Mouse (Mus musculus) forebrain, embryonic 10.5 days (tissue): ENCODE measurements around the gene Gjb4. TPM values are rescaled to one million over a fixed set of nuclear protein-coding genes. Genes with fewer than 3 reads are reported as not detected.
A peak's percentile ranks its signal among the peaks of the same experiment; 100 is the strongest.

ENCODE experiments used
- DNase-seq: peaks from one replicate; pipeline ENCODE4 v3.0.0-alpha.2; 2017; ENCODE audit warnings: low spot score; ENCODE audit errors: extremely low spot score
- H3K27ac ChIP-seq: fragments of 300-500 bp; sonication (generic); 2 replicates; pipeline ENCODE4 v1.5.1; 2016; ENCODE audit warnings: mild to moderate bottlenecking
- H3K27me3 ChIP-seq: fragments of 300-500 bp; sonication (generic); 2 replicates; pipeline ENCODE4 v1.6.1; 2016; ENCODE audit warnings: mild to moderate bottlenecking; ENCODE audit not compliant: poor library complexity, severe bottlenecking
- H3K36me3 ChIP-seq: fragments of 300-500 bp; sonication (generic); replicated peaks from 2 replicates; pipeline ENCODE4 v1.6.1; 2016; ENCODE audit warnings: mild to moderate bottlenecking, moderate library complexity
- H3K4me1 ChIP-seq: fragments of 300-500 bp; sonication (generic); 2 replicates; pipeline ENCODE4 v1.6.1; 2016
- H3K4me3 ChIP-seq: fragments of 300-500 bp; sonication (generic); 2 replicates; pipeline ENCODE4 v1.5.1; 2016; ENCODE audit warnings: mild to moderate bottlenecking, moderate library complexity
- H3K9me3 ChIP-seq: fragments of 300-500 bp; sonication (generic); 2 replicates; pipeline ENCODE4 v1.6.1; 2016; ENCODE audit warnings: mild to moderate bottlenecking, moderate library complexity
- WGBS: fragments of 180-500 bp; shearing (Covaris S2); methylation state at CpG from one replicate; pipeline ENCODE4 v1.1.7; 2016; 5-methylcytosine and 5-hydroxymethylcytosine counted together
- polyA plus RNA-seq: library from polyadenylated mRNA; unstranded; fragments of >200 nt; fragmentation: Nextera tagmentation; extraction: Ambion mirVana; gene quantifications from 2 replicates; pipeline ENCODE4 v1.2.1, GENCODE M21; 2016

Gene Gjb4
- not detected in 2 replicates for polyA plus RNA-seq

DNA sequence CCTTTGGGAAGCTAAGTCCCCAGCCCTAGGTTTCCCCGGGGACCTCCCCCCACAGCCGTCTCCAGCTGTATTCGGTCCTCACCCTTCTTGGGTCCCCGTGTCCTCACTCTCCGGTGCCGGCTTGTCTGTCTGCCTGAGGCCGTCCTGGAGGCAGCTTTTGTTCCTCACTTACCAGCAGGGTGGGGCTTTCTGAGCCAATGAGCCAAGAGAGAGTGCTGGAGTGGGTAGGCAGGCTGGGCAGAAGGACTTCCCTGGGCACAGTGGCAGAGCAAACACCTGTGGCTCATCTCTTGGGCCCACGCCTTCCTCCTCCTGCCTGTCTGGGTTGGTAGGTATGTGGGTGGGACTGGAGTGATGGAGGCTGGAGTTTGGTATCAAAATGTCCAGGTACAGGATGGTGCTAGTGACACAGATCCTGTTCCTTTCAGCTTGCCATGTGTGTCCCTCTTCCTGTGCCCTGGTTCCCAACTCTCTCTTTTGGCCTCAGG lies at the start of gene Gjb4:
Gene Gjb4, minus strand, starts transcription at position 131 of the 488 bp plus-strand sequence.
- no peak for DNase-seq

DNA sequence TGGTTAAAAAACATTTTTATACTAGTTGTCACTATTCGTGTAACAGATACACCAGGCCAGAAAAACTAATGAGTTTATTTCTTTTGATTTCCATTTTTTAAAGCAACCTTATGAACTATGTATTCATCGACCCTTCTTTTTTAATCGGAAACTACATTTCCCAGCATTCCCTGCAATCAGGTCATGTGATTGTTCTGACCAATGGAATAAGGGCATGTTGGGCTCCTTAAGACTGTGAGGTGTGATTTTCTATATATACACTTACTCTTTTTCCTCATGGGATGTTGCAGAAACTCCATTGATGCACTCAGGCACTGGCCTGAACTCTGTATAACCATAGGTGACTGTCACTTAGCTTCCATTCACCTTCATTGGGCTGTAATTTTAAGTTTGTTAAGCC lies 48.7 kb upstream of the Gjb4 start:
- WGBS: 65% methylated on average over 3 of the region's 3 CpGs
- DNase-seq: no peak

More for the DNA sequence above, at the start of gene Gjb4:
- Histone ChIP-seq H3K4me1 (peaks cover 31% of the 10 kb centered on the region), H3K4me3 (no peak within 1 kb of the TSS), H3K27me3 (peaks cover 16% of the 10 kb centered on the region), H3K27ac (peak within 1 kb of the TSS; percentile 21; the same call in 1 of the 2 replicates), H3K36me3 (no peaks in the 10 kb centered on the region), H3K9me3 (no peaks in the 10 kb centered on the region)
- 44% methylated on average over 8 of the region's 8 CpGs for WGBS

DNA sequence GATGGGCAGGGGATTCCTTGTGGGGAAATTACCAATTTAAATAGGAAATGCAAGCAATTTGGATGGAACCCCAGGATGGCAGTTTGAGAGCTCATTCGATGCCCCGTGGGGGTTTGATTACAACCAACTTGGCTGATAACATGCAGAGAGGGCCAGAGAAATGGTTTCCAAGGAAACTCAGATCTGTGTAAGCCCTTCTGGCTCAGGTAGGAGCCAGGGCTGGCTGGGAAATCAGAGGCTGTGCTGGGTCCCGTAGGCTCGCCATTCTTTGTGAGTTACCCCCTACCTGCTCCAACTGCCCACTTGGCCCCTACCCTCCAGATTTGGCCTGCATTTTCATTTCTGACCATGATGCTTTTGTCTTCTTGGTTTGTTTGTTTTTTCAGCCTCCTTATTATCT lies 48.3 kb upstream of the Gjb4 start:
- H3K4me3 ChIP-seq: no peak overlapping the region
- DNase-seq: no peak
- H3K27ac ChIP-seq: no peak overlapping the region
- 83% methylated on average over 4 of the region's 4 CpGs for WGBS
- no peaks in the 10 kb centered on the region for H3K36me3 ChIP-seq
- H3K4me1 ChIP-seq: no peaks in the 10 kb centered on the region
- H3K9me3 ChIP-seq: no peaks in the 10 kb centered on the region
- no peaks in the 10 kb centered on the region for H3K27me3 ChIP-seq

More for the DNA sequence above, 48.7 kb upstream of the Gjb4 start:
- Histone ChIP-seq H3K36me3 (no peaks in the 10 kb centered on the region), H3K27ac (no peak overlapping the region), H3K27me3 (no peaks in the 10 kb centered on the region), H3K9me3 (no peaks in the 10 kb centered on the region), H3K4me1 (no peaks in the 10 kb centered on the region), H3K4me3 (no peak overlapping the region)

DNA sequence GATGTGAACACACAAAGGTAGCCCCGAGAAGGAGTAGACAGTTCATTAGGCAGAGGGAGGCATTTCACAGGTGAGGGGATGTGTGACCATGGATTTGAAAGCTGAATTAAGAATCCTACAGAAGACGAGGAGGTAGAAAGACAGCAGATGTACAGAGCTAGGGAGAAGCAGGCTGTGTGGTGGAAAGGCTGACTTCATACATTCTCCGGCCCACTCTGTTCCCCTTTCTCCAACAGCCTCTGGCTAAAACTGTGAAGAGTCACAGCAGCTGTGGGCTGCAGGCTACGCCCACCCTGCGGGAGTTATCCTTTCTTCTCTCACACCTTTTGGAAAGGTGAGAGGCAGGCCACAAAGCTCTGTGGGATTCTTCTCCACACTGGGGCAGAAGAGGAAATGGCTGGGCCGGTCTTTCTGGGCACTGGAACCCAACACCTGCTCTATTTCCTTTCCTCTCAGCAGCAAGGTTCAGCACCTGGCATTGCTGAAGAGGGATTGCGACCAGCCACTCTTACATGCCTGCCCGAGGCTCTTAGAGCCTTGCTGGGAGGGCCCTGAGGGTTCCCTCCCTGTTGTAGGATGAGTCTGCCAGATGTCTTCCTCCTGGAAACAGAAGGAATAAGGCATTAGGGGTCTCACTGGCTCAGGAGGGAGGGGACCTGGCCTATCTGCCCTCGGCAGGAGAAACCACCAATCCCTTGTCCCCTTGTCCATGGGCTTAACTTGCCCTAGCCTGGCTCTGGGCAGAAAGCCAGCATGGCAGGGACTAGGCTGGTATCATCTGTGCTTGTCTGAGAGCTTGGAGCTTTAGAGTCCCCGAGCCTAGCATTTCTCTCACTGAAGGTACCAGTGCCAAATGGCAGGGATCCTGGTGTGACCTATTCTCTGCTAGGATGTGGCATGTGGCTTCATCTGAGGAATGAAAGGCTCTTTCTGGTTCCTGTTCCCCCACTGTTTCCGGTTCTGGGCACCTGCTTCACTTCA lies 46.6 kb upstream of the Gjb4 start:
- no peak for DNase-seq
- Histone ChIP-seq H3K9me3 (no peaks in the 10 kb centered on the region), H3K36me3 (no peaks in the 10 kb centered on the region), H3K4me1 (no peaks in the 10 kb centered on the region), H3K27me3 (no peaks in the 10 kb centered on the region), H3K4me3 (no peak overlapping the region), H3K27ac (no peak overlapping the region)
- WGBS: 80% methylated on average over 11 of the region's 11 CpGs

DNA sequence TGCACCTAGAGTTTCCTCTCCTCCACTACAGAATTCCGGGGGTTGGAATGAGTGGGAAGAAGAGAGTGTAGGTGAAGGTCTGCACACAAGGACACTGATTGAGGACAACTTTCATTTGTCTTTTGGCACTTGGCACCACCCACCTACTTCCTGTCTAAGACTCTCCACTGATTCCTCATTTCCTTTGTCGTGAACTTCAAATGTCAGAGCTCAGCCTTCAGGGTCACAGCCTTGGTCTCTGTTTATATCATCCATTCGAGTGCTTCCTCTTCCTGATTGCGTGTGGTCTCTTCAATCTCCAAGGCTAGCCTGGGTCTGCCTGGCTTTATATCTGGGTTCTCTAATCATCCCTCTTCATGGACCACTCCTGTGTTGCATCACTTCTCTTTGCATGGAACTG lies 41.7 kb upstream of the Gjb4 start:
- Histone ChIP-seq H3K9me3 (peaks cover 5% of the 10 kb centered on the region; the same call in 1 of the 2 replicates), H3K27ac (no peak overlapping the region), H3K4me1 (no peaks in the 10 kb centered on the region), H3K27me3 (no peaks in the 10 kb centered on the region), H3K36me3 (no peaks in the 10 kb centered on the region), H3K4me3 (no peak overlapping the region)
- WGBS: 78% methylated on average over 4 of the region's 4 CpGs
- no peak for DNase-seq

DNA sequence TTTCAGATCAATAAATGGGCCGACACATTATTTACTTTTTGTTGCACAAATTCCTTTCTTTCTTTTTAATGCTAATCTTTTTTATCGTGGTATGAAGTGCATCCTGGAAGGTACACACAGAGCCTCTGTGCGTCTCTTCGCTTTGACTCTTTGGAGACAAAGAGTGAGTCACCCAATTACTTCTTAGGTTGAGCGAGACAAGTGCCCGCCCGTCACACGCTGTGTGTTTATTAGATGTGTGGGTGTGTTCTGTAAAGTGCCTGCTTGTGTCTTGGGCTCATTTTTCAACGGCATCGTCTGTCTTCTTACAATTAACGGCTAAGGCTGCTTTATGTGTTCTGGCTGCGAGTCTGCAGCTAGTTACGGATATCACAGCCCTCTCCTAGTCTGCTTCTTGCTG lies 35.8 kb upstream of the Gjb4 start:
- WGBS: 85% methylated on average over 13 of the region's 13 CpGs
- DNase-seq: no peak
- H3K27me3 ChIP-seq: no peaks in the 10 kb centered on the region

DNA sequence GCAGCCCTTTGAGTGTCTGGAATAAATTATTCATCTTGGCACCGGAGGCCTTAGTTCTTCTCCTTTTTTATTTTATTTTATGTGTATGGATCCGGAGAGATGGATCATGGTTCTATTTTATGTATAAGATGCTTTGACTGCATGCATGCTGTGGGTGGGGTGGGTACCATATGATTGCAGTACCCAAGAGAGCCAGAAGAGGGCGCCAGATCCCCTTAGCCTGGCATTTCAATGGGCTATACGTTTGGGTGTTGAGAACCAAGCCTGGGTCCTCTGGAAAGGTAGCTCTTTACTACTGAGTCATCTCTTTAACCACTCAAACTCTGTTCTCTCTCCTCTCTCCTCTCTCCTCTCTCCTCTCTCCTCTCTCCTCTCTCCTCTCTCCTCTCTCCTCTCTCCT lies 23.5 kb upstream of the Gjb4 start:
- no peak for DNase-seq
- no peaks in the 10 kb centered on the region for H3K27me3 ChIP-seq
- no peak overlapping the region for H3K27ac ChIP-seq
- no peaks in the 10 kb centered on the region for H3K9me3 ChIP-seq
- no peak overlapping the region for H3K4me3 ChIP-seq
- 37% methylated on average over 4 of the region's 4 CpGs for WGBS
- peaks cover 6% of the 10 kb centered on the region; the same call in 1 of the 2 replicates for H3K4me1 ChIP-seq
- H3K36me3 ChIP-seq: no peaks in the 10 kb centered on the region

More for the DNA sequence above, 35.8 kb upstream of the Gjb4 start:
- no peaks in the 10 kb centered on the region for H3K36me3 ChIP-seq
- no peak overlapping the region for H3K27ac ChIP-seq
- peaks cover 5% of the 10 kb centered on the region; the same call in 1 of the 2 replicates for H3K9me3 ChIP-seq
- H3K4me3 ChIP-seq: no peak overlapping the region
- H3K4me1 ChIP-seq: peaks cover 5% of the 10 kb centered on the region

DNA sequence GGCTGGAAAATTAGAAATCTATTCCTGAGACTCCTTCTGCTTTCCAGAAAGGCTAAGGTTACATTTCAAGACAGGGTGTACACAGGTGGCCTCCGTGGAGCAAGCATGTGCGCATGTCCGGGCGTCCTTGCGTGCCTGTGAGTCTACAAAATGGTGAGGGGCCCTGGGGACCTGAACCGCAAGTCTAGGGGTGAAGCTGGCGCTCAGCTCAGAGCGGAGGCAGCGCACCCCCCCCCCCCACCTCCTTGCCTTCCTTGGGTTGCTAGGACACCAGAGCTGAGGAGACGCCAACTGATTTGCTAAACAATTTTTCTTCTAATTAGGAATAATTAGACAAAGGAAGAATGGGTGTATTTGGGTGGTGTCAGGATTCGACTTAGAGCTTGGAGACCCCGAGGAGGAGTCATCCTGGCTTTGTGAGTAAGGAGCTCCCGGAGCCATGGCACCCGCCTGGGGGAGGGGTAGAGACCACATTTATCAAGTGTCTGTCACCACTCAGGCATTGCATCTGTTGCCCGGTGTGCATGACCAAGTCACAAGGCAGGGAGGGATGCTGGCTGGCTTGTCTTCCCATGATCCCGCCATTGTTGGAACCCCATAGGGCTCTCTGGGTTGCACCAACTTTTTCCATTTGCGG lies 21.8 kb upstream of the Gjb4 start:
- Histone ChIP-seq H3K27ac (no peak overlapping the region), H3K36me3 (no peaks in the 10 kb centered on the region), H3K27me3 (no peaks in the 10 kb centered on the region), H3K9me3 (no peaks in the 10 kb centered on the region), H3K4me3 (no peak overlapping the region), H3K4me1 (peaks cover 6% of the 10 kb centered on the region; the same call in 1 of the 2 replicates)
- 88% methylated on average over 17 of the region's 17 CpGs for WGBS
- no peak for DNase-seq

DNA sequence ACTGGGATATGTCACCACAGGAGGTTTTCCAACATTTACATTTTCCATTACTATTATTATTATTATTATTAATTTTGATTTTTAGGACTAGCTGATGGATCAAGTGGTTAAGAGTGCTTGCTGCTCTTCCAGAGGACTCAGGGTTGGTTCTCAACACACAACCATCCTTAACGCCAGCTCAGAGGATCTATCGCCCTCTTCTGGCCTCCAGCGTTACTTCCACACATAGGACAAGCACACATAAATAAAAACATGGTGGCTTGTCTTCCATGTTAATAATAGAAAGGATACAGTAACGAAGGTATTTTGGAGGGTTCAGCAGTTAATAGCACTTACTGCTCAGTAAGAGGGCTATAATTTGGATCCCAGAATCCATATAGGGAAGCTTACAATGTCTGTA lies 20.8 kb upstream of the Gjb4 start:
- Histone ChIP-seq H3K4me1 (peaks cover 6% of the 10 kb centered on the region; the same call in 1 of the 2 replicates), H3K27ac (no peak overlapping the region), H3K4me3 (no peak overlapping the region), H3K36me3 (no peaks in the 10 kb centered on the region), H3K27me3 (no peaks in the 10 kb centered on the region), H3K9me3 (no peaks in the 10 kb centered on the region)
- 88% methylated on average over 4 of the region's 4 CpGs for WGBS
- DNase-seq: no peak

DNA sequence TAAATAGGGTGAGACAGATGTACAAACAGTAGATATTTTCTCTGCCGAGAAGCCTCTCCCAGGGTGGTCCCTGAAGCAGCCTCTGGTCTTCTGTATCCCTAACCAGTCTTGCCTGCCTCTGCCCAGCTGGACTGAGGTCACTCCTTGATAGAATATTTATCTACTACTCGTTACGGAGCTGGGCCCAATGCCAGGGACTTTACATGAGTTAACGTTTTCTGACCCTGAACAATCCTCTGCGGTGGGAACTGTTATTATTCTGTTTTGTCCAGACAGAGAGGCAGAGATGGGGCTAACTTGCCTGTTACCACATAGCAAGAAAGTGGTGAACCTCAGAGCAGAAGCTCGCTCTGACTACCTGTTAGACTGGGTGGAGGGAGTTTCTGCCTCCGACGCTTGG lies 19.6 kb upstream of the Gjb4 start:
- H3K36me3 ChIP-seq: no peaks in the 10 kb centered on the region
- peaks cover 10% of the 10 kb centered on the region; the same call in 1 of the 2 replicates for H3K27me3 ChIP-seq
- H3K27ac ChIP-seq: no peak overlapping the region
- DNase-seq: no peak
- no peaks in the 10 kb centered on the region for H3K9me3 ChIP-seq
- WGBS: 84% methylated on average over 8 of the region's 8 CpGs
- no peak overlapping the region for H3K4me3 ChIP-seq
- H3K4me1 ChIP-seq: peaks cover 6% of the 10 kb centered on the region; the same call in 1 of the 2 replicates

DNA sequence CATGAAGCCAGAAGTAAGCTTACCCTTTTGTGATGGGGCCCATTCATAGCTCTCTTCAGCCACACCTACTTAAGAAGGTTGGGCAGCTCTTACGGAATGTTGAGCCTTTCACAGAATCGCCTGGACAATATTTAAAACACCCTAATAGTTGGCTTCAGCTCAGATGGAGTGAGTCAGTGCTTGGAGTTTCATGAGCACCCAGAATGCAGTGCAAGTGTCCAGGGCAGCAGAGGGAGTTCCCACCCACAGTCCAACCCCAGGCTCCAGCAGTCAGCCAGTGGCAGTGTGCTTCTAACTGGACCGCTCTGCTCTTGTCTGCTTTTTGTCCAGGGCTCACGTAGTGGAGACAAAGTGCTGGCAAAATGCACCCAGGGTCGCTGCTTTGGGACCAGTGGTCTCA lies 17.7 kb upstream of the Gjb4 start:
- H3K27me3 ChIP-seq: peaks cover 10% of the 10 kb centered on the region; the same call in 1 of the 2 replicates
- no peak for DNase-seq
- H3K9me3 ChIP-seq: no peaks in the 10 kb centered on the region
- 74% methylated on average over 5 of the region's 5 CpGs for WGBS
- no peaks in the 10 kb centered on the region for H3K36me3 ChIP-seq
- no peak overlapping the region for H3K27ac ChIP-seq
- H3K4me1 ChIP-seq: peaks cover 6% of the 10 kb centered on the region; the same call in 1 of the 2 replicates
- H3K4me3 ChIP-seq: no peak overlapping the region

DNA sequence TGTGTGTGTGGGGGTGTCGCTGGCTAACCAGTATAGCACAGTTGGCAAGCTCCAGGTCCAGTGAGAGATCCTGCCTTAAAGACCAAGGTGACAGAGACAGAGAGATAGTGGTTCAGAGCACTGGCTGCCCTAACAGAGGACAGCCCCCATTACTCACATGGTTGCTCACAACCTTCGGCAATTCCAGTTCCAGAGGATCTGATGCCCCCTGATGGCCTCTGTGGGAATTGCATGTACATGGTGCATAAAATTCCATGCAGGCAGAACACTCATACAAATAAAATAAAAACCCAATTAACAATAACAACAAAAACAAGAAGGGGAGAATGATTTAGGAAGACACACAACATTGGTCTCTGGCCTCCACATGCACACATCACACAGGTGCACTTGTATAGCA lies 16.6 kb upstream of the Gjb4 start:
- peaks cover 6% of the 10 kb centered on the region for H3K4me1 ChIP-seq
- peaks cover 10% of the 10 kb centered on the region; the same call in 1 of the 2 replicates for H3K27me3 ChIP-seq
- H3K27ac ChIP-seq: no peak overlapping the region
- no peaks in the 10 kb centered on the region for H3K36me3 ChIP-seq
- H3K4me3 ChIP-seq: no peak overlapping the region
- WGBS: 54% methylated on average over 2 of the region's 2 CpGs
- H3K9me3 ChIP-seq: no peaks in the 10 kb centered on the region
- no peak for DNase-seq
